Mouse (Mus musculus) heart, embryonic 12.5 days (tissue): ENCODE data around the gene Gm3448. TPM values are rescaled to one million over a fixed set of nuclear protein-coding genes. Genes with fewer than 3 reads are reported as not detected.

ENCODE experiments used
- ATAC-seq: fragments of 200-750 bp; cut with Nextera tagmentation; 2 replicates; pipeline ENCODE4 v1.8.0; 2017; ENCODE audit warnings: moderate TSS enrichment, moderate library complexity; ENCODE audit not compliant: insufficient number of reproducible peaks, low FRiP score
- H3K27ac ChIP-seq: fragments of 300-500 bp; sonication (generic); 2 replicates; pipeline ENCODE4 v1.5.1; 2016; ENCODE audit warnings: mild to moderate bottlenecking, moderate library complexity; ENCODE audit not compliant: poor library complexity, severe bottlenecking
- H3K27me3 ChIP-seq: fragments of 300-500 bp; sonication (generic); replicated peaks from 2 replicates; pipeline ENCODE4 v1.6.1; 2016; ENCODE audit warnings: mild to moderate bottlenecking, moderate library complexity
- H3K36me3 ChIP-seq: fragments of 300-500 bp; sonication (generic); 2 replicates; pipeline ENCODE4 v1.6.1; 2016; ENCODE audit warnings: mild to moderate bottlenecking, moderate library complexity
- H3K4me1 ChIP-seq: fragments of 300-500 bp; sonication (generic); replicated peaks from 2 replicates; pipeline ENCODE4 v1.6.1; 2016; ENCODE audit warnings: mild to moderate bottlenecking
- H3K4me2 ChIP-seq: fragments of 300-500 bp; sonication (generic); 2 replicates; pipeline ENCODE4 v1.6.1; 2016; ENCODE audit warnings: mild to moderate bottlenecking, moderate library complexity
- H3K4me3 ChIP-seq: fragments of 300-500 bp; sonication (generic); 2 replicates; pipeline ENCODE4 v1.5.1; 2016; ENCODE audit warnings: mild to moderate bottlenecking
- H3K9ac ChIP-seq: fragments of 300-500 bp; sonication (generic); 2 replicates; pipeline ENCODE4 v1.6.1; 2016; ENCODE audit warnings: mild to moderate bottlenecking, moderate library complexity
- H3K9me3 ChIP-seq: fragments of 300-500 bp; sonication (generic); replicated peaks from 2 replicates; pipeline ENCODE4 v1.6.1; 2016; ENCODE audit warnings: mild to moderate bottlenecking, moderate library complexity
- WGBS: fragments of 180-500 bp; shearing (Covaris S2); methylation state at CpG from one replicate; pipeline ENCODE4 v1.1.7; 2016; 5-methylcytosine and 5-hydroxymethylcytosine counted together
- polyA plus RNA-seq: library from polyadenylated mRNA; unstranded; fragments of >200 nt; fragmentation: Nextera tagmentation; extraction: Ambion mirVana; gene quantifications from 2 replicates; pipeline ENCODE4 v1.2.1, GENCODE M21; 2016

Gene Gm3448
- polyA plus RNA-seq, 1 experiment from 2014 or later = 2.4 TPM

GRCm38 (mm10) chr17:14953452-14953851 is 87.9 kb downstream of the Gm3448 start:
- Histone ChIP-seq H3K4me1 (no peaks in the 10 kb centered on the region), H3K27ac (no peak overlapping the region), H3K9ac (no peak overlapping the region), H3K27me3 (no peaks in the 10 kb centered on the region), H3K4me2 (no peak overlapping the region), H3K4me3 (no peak overlapping the region), H3K9me3 (no peaks in the 10 kb centered on the region), H3K36me3 (peaks cover 50% of the 10 kb centered on the region)
- ATAC-seq = no peak
- WGBS = 71% methylated on average over 8 of the region's 8 CpGs

- Histone ChIP-seq H3K4me2 (no peak overlapping the region), H3K27ac (no peak overlapping the region), H3K4me3 (no peak overlapping the region), H3K27me3 (no peaks in the 10 kb centered on the region), H3K4me1 (peaks cover 7% of the 10 kb centered on the region), H3K36me3 (peaks cover 62% of the 10 kb centered on the region), H3K9ac (no peak overlapping the region), H3K9me3 (no peaks in the 10 kb centered on the region)
- WGBS = 86% methylated on average over 7 of the region's 7 CpGs
- no peak for ATAC-seq
These were observed 92.0 kb downstream of the Gm3448 start for GRCm38 (mm10) chr17:14949161-14949827.

Other genes starting within 250 kb of the Gm3448 start
- 3.9 and 4.1 TPM in 2 replicates for gene Wdr27, start 98.4 kb downstream of the Gm3448 start, polyA plus RNA-seq
- gene 1600012H06Rik, start 98.4 kb downstream of the Gm3448 start, polyA plus RNA-seq = 35.7 and 37.1 TPM in 2 replicates
- 28.5 and 28.6 TPM in 2 replicates for gene Phf10, start 80.3 kb downstream of the Gm3448 start, polyA plus RNA-seq
- 6.7 and 7.8 TPM in 2 replicates for gene 9030025P20Rik, start 63.1 kb downstream of the Gm3448 start, polyA plus RNA-seq
- gene Gm3417, start 62.7 kb downstream of the Gm3448 start, polyA plus RNA-seq = 0.42 TPM in 1 of 2 replicates, not detected in the other
- 5.2 and 5.4 TPM in 2 replicates for gene Gm3435, start 31.4 kb downstream of the Gm3448 start, polyA plus RNA-seq
- gene Ermard, start 329 bp downstream of the Gm3448 start, polyA plus RNA-seq = 61.2 and 62.7 TPM in 2 replicates
- 0.61 TPM in 1 of 2 replicates, not detected in the other for gene Tcte3, start within 50 bp of the Gm3448 start, polyA plus RNA-seq